Mouse (Mus musculus) limb, embryonic 11.5 days (tissue): ENCODE data around the gene Tceal1. TPM values are rescaled to one million over a fixed set of nuclear protein-coding genes. Genes with fewer than 3 reads are reported as not detected.

Experiments
- ATAC-seq: fragments of 200-750 bp; cut with Nextera tagmentation; 2 replicates; pipeline ENCODE4 v1.8.0; 2017; ENCODE audit warnings: low read depth; ENCODE audit not compliant: insufficient number of reproducible peaks, low FRiP score, low TSS enrichment
- DNase-seq: peaks from one replicate; pipeline ENCODE4 v3.0.0-alpha.2; 2015; ENCODE audit warnings: low spot score
- H3K27ac ChIP-seq: fragments of 300-500 bp; sonication (generic); replicated peaks from 2 replicates; pipeline ENCODE4 v1.5.1; 2014; ENCODE audit warnings: low read depth, mild to moderate bottlenecking, low read length
- H3K27me3 ChIP-seq: fragments of 300-500 bp; sonication (generic); 2 replicates; pipeline ENCODE4 v1.6.1; 2014; ENCODE audit warnings: mild to moderate bottlenecking, low read length, mixed read lengths; ENCODE audit not compliant: control insufficient read depth, insufficient read depth
- H3K36me3 ChIP-seq: fragments of 300-500 bp; sonication (generic); 2 replicates; pipeline ENCODE4 v1.6.1; 2014; ENCODE audit warnings: mild to moderate bottlenecking, low read length, moderate library complexity, mixed read lengths; ENCODE audit not compliant: control insufficient read depth, insufficient read depth
- H3K4me1 ChIP-seq: fragments of 300-500 bp; sonication (generic); 2 replicates; pipeline ENCODE4 v1.6.1; 2014; ENCODE audit warnings: low read length, mixed read lengths; ENCODE audit not compliant: control insufficient read depth, insufficient read depth
- H3K4me2 ChIP-seq: fragments of 300-500 bp; sonication (generic); 2 replicates; pipeline ENCODE4 v1.6.1; 2014; ENCODE audit warnings: low read depth, mild to moderate bottlenecking, moderate library complexity; ENCODE audit not compliant: severe bottlenecking
- H3K4me3 ChIP-seq: fragments of 300-500 bp; sonication (generic); 2 replicates; pipeline ENCODE4 v1.5.1; 2014; ENCODE audit warnings: low read depth, low read length
- H3K9ac ChIP-seq: fragments of 300-500 bp; sonication (generic); 2 replicates; pipeline ENCODE4 v1.6.1; 2014; ENCODE audit warnings: mild to moderate bottlenecking, low read length
- H3K9me3 ChIP-seq: fragments of 300-500 bp; sonication (generic); 2 replicates; pipeline ENCODE4 v1.6.1; 2016; ENCODE audit warnings: low read length; ENCODE audit not compliant: control insufficient read depth
- WGBS: fragments of 180-500 bp; shearing (Covaris S2); extraction: QIAGEN DNeasy Blood & Tissue Kit; methylation state at CpG from one replicate; pipeline ENCODE4 v1.1.7; 2014; 5-methylcytosine and 5-hydroxymethylcytosine counted together
- polyA plus RNA-seq: library from polyadenylated mRNA; unstranded; fragments of >200 nt; fragmentation: Nextera tagmentation; extraction: Ambion mirVana; gene quantifications from 2 replicates; pipeline ENCODE4 v1.2.1, GENCODE M21; 2014

Gene Tceal1
- polyA plus RNA-seq, 1 experiment from 2014 or later: 8.8 TPM

- H3K4me2 ChIP-seq: peak overlapping the region; percentile 35
- ATAC-seq (no peak), DNase-seq (peak; percentile 22)
- 26% methylated on average over 10 of the region's 10 CpGs for WGBS
- H3K27me3 ChIP-seq: no peaks in the 10 kb centered on the region
- H3K36me3 ChIP-seq: no peaks in the 10 kb centered on the region
- peak overlapping the region; percentile 42 for H3K4me3 ChIP-seq
- peak overlapping the region; percentile 59; the same call in 1 of the 2 replicates for H3K9ac ChIP-seq
- H3K27ac ChIP-seq: peak overlapping the region; percentile 72; the same call in 1 of the 2 replicates
- no peaks in the 10 kb centered on the region for H3K9me3 ChIP-seq
- H3K4me1 ChIP-seq: no peaks in the 10 kb centered on the region
These were observed 34.5 kb downstream of the Tceal1 start for GRCm38 (mm10) chrX:136742241-136742640.

GRCm38 (mm10) chrX:136742661-136743103 is 34.9 kb downstream of the Tceal1 start:
- ATAC-seq (no peak), DNase-seq (peak; percentile 51)
- H3K27me3 ChIP-seq: no peaks in the 10 kb centered on the region
- H3K4me3 ChIP-seq: peak overlapping the region; percentile 42; the same call in 1 of the 2 replicates
- no peaks in the 10 kb centered on the region for H3K4me1 ChIP-seq
- peak overlapping the region; percentile 35 for H3K4me2 ChIP-seq
- peak overlapping the region; percentile 72; the same call in 1 of the 2 replicates for H3K27ac ChIP-seq
- WGBS: 38% methylated on average over 5 of the region's 5 CpGs
- H3K9me3 ChIP-seq: no peaks in the 10 kb centered on the region
- no peaks in the 10 kb centered on the region for H3K36me3 ChIP-seq
- H3K9ac ChIP-seq: peak overlapping the region; percentile 22; the same call in 1 of the 2 replicates

GRCm38 (mm10) chrX:136743459-136743858 is 35.7 kb downstream of the Tceal1 start, which contains the start of gene Morf4l2:
Gene Morf4l2, minus strand, starts transcription at chrX:136743690.
- peak within 1 kb of the TSS; percentile 72; the same call in 1 of the 2 replicates for H3K27ac ChIP-seq
- H3K27me3 ChIP-seq: no peaks in the 10 kb centered on the region
- WGBS: 85% methylated on average over 12 of the region's 12 CpGs
- H3K4me1 ChIP-seq: no peaks in the 10 kb centered on the region
- DNase-seq (no peak), ATAC-seq (no peak)
- no peaks in the 10 kb centered on the region for H3K9me3 ChIP-seq
- peak within 1 kb of the TSS; percentile 42; the same call in 1 of the 2 replicates for H3K4me3 ChIP-seq
- H3K4me2 ChIP-seq: peak within 1 kb of the TSS; percentile 35; the same call in 1 of the 2 replicates
- H3K36me3 ChIP-seq: no peaks in the 10 kb centered on the region
- peak within 1 kb of the TSS; percentile 22; the same call in 1 of the 2 replicates for H3K9ac ChIP-seq

- Histone ChIP-seq H3K27me3 (no peaks in the 10 kb centered on the region), H3K4me3 (no peak overlapping the region), H3K4me1 (no peaks in the 10 kb centered on the region), H3K9ac (no peak overlapping the region), H3K36me3 (no peaks in the 10 kb centered on the region), H3K4me2 (no peak overlapping the region), H3K9me3 (no peaks in the 10 kb centered on the region), H3K27ac (no peak overlapping the region)
- 80% methylated on average over 8 of the region's 8 CpGs for WGBS
- DNase-seq: no peak
- no peak for ATAC-seq
These were observed 36.9 kb downstream of the Tceal1 start for GRCm38 (mm10) chrX:136744663-136745062.

GRCm38 (mm10) chrX:136749329-136749728 is 41.5 kb downstream of the Tceal1 start:
- Histone ChIP-seq H3K9me3 (no peaks in the 10 kb centered on the region), H3K36me3 (no peaks in the 10 kb centered on the region), H3K4me1 (no peaks in the 10 kb centered on the region), H3K9ac (no peak overlapping the region), H3K4me3 (no peak overlapping the region), H3K27me3 (no peaks in the 10 kb centered on the region), H3K4me2 (no peak overlapping the region), H3K27ac (no peak overlapping the region)
- ATAC-seq (no peak), DNase-seq (no peak)
- 77% methylated on average over 4 of the region's 4 CpGs for WGBS

- H3K27ac ChIP-seq: no peak overlapping the region
- ATAC-seq (no peak), DNase-seq (no peak)
- no peak overlapping the region for H3K9ac ChIP-seq
- no peaks in the 10 kb centered on the region for H3K36me3 ChIP-seq
- no peaks in the 10 kb centered on the region for H3K27me3 ChIP-seq
- WGBS: 95% methylated on average over 3 of the region's 3 CpGs
- no peaks in the 10 kb centered on the region for H3K4me1 ChIP-seq
- no peak overlapping the region for H3K4me2 ChIP-seq
- no peak overlapping the region for H3K4me3 ChIP-seq
- no peaks in the 10 kb centered on the region for H3K9me3 ChIP-seq
These were observed 47.7 kb downstream of the Tceal1 start for GRCm38 (mm10) chrX:136755464-136755863.

Other genes with a start within 250 kb of the Tceal1 start
- gene Kir3dl1, start 190.0 kb upstream of the Tceal1 start, polyA plus RNA-seq: not detected in 2 replicates
- gene Kir3dl2, start 163.9 kb upstream of the Tceal1 start, polyA plus RNA-seq: not detected in 2 replicates
- 4.9 and 5.5 TPM in 2 replicates for gene Tceal3, start 117.1 kb upstream of the Tceal1 start, polyA plus RNA-seq
- gene Morf4l2, start 35.7 kb downstream of the Tceal1 start, polyA plus RNA-seq: 612 and 618 TPM in 2 replicates
- 0.16 TPM in 1 of 2 replicates, not detected in the other for gene Glra4, start 72.2 kb downstream of the Tceal1 start, polyA plus RNA-seq
- gene Plp1, start 114.7 kb downstream of the Tceal1 start, polyA plus RNA-seq: 4.9 and 5.0 TPM in 2 replicates
- 0.12 and 0.51 TPM in 2 replicates for gene Rab9b, start 160.8 kb downstream of the Tceal1 start, polyA plus RNA-seq
- not detected in 2 replicates for gene H2bfm, start 219.3 kb downstream of the Tceal1 start, polyA plus RNA-seq